Mouse (Mus musculus): ENCODE data around the gene Gm20388. TPM values are rescaled to one million over a fixed set of nuclear protein-coding genes. Genes with fewer than 3 reads are reported as not detected.
A peak's percentile ranks its signal among the peaks of the same experiment; 100 is the strongest.

Gene Gm20388
- polyA plus RNA-seq, 1 experiment, result 59.3 TPM

DNA sequence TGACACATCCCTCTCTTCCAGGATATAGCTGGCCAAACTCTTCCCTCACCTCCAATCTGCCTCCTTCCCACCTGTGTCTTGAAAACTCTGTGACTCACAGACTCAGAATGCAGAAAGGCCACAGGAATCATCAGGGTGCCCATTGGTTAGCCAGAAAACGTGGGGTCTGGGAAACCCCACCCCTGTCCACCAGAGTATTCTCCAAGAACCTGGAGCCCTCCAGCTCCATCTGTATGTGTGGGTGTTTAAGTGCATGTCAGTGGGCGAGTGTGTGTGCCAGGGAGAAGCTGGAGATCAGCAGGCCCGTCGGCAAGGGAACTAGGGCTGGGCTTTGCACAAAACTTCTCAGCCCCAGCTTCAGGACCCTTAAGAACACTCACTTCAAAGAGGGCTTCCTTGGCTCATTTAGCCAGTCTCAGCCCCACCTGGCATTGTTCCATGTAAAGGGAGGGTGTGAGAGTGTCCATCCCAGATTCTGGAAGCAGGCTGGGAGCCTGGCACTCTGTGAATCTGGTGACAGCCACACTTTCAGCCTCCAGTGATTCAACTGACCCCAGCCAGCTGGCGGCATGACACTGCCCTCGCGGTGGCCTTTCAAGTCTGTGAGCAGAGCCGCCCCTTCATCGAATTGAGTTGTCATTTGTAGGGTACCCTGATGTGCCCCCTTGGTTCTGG is 2509.4 kb downstream of the Gm20388 start:
- TF ChIP-seq CTCF (IDR thresholded peaks at IDR 0.05; ENCODE audit: borderline replicate concordance, extremely low read depth, insufficient read depth, insufficient read length) (no peak), POLR2A (IDR thresholded peaks at IDR 0.05; ENCODE audit: borderline replicate concordance, extremely low read depth, insufficient read depth, insufficient read length, poor library complexity, severe bottlenecking) (no peak)
- DNase-seq (ENCODE audit: low read depth), result peak; percentile 41

DNA sequence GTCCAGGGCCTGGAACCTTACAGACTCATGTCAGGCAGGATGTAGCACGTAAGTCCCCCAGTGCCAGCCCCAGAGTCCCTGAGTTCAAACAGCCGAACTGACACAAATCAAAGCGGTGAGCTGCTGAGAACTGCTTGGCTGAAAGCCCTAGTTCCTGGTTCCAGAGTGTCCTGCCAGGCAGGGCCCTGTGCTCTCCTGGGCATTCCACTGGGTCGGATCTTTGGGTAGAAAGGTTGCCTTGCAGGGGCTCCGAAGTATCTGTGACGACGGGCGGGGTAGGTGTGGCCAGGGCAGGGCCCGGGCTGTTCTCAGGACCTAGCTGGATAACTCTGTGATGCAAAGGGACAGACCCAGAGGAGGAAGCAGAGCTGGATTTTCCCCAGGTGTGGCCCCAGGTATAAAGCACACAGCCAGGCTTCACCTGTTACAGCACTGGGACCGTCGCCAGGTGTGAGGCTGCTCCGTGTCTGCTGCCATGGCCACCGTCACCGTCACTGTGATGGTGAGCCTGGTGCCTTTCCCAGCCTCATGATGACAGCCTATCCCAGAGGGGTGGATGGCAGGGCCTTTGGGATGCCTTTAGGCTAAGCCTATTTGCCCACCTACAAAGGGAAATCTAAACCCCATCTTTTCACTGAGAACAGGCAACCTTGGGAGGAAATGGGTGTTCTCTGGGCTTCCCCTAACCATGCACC is 2510.9 kb downstream of the Gm20388 start, which contains the start of gene Il17c:
Gene Il17c (plus strand): TSS at position 645 of the 695 bp plus-strand sequence.
- DNase-seq (ENCODE audit: low read depth), result no peak
- no peak for TF ChIP-seq POLR2A (IDR thresholded peaks at IDR 0.05; ENCODE audit: borderline replicate concordance, extremely low read depth, insufficient read depth, insufficient read length, poor library complexity, severe bottlenecking)
- no peak for TF ChIP-seq CTCF (IDR thresholded peaks at IDR 0.05; ENCODE audit: borderline replicate concordance, extremely low read depth, insufficient read depth, insufficient read length)

DNA sequence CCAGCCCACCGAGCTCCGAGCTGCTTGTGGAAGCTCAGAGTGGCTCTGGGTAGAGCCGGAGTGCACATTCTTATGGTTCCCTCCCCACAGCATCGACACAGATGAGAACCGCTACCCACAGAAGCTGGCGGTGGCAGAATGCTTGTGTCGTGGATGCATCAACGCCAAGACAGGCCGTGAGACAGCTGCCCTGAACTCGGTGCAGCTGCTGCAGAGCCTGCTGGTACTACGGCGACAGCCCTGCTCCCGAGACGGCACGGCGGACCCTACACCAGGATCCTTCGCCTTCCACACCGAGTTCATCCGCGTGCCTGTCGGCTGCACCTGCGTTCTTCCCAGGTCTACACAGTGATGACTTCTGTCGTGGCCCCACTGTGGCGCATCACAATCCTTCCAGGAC is 2512.6 kb downstream of the Gm20388 start:
- DNase-seq (ENCODE audit: low read depth), result peak; percentile 20

DNA sequence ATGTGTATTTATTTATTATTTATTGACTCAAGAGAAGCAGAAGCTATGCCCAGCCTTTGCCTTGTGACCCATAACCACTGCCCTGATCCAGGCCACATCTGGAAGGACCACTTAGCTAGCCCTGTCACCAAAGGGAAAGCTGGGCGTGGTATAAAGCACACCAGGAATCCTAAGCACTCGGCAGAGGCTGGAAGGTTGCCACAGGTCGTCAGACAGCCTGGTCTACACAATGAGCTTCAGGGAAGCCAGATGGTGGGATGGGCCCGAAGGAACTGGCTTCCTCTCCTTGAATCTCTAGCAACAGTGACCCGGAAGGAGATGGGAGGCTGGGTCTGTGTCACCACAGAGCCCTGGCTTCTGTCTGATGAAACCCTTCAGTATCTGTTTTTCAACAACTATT is 2513.0 kb downstream of the Gm20388 start:
- TF ChIP-seq POLR2A (IDR thresholded peaks at IDR 0.05; ENCODE audit: borderline replicate concordance, extremely low read depth, insufficient read depth, insufficient read length, poor library complexity, severe bottlenecking) (no peak), CTCF (IDR thresholded peaks at IDR 0.05; ENCODE audit: borderline replicate concordance, extremely low read depth, insufficient read depth, insufficient read length) (no peak)
- DNase-seq (ENCODE audit: low read depth), result peak; percentile 18

More for the DNA sequence above, 2512.6 kb downstream of the Gm20388 start:
- TF ChIP-seq CTCF (IDR thresholded peaks at IDR 0.05; ENCODE audit: borderline replicate concordance, extremely low read depth, insufficient read depth, insufficient read length), result no peak

DNA sequence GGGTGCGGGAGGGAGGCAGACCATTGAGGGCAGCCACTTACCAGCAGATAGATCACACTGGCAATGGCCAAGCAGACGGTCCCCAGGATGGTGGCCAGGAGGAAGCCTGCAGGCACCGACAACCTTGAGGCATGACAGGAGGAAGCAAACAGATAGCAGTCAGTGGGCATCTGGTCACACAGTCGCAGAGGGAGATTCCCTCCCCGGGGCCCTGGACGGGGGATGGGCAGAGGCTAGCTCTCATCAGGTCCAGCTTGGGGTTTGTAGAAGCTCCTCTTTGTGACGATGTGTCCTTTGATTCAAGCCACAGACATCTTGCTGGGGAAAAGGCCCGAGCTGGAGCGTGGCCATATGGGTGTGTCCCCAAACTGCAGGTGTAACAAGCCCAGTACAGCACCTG is 2515.5 kb downstream of the Gm20388 start:
- no peak for DNase-seq (ENCODE audit: low read depth)
- TF ChIP-seq POLR2A (IDR thresholded peaks at IDR 0.05; ENCODE audit: borderline replicate concordance, extremely low read depth, insufficient read depth, insufficient read length, poor library complexity, severe bottlenecking) (no peak), CTCF (IDR thresholded peaks at IDR 0.05; ENCODE audit: borderline replicate concordance, extremely low read depth, insufficient read depth, insufficient read length) (no peak)

DNA sequence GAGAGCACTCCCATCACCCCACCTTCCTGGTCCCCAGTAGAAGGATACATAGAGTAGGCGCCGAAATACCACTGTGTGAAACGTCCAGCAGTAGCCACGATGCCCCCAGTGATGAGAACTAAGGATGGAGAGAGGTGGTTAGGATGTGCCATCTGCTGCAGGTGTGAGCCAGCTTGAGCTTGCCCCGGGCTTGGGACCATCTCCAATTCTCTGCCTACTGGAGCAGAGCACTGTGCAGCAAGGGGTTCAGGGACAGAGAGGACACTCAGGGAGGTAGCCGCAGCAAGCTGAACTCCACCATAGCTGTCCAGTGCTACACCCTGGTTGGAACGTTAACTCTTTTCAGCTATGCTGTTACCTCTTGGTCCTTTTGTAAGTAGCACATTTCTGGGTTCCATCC is 2517.0 kb downstream of the Gm20388 start:
- TF ChIP-seq CTCF (IDR thresholded peaks at IDR 0.05; ENCODE audit: borderline replicate concordance, extremely low read depth, insufficient read depth, insufficient read length), result no peak
- no peak for TF ChIP-seq POLR2A (IDR thresholded peaks at IDR 0.05; ENCODE audit: borderline replicate concordance, extremely low read depth, insufficient read depth, insufficient read length, poor library complexity, severe bottlenecking)
- no peak for DNase-seq (ENCODE audit: low read depth)

DNA sequence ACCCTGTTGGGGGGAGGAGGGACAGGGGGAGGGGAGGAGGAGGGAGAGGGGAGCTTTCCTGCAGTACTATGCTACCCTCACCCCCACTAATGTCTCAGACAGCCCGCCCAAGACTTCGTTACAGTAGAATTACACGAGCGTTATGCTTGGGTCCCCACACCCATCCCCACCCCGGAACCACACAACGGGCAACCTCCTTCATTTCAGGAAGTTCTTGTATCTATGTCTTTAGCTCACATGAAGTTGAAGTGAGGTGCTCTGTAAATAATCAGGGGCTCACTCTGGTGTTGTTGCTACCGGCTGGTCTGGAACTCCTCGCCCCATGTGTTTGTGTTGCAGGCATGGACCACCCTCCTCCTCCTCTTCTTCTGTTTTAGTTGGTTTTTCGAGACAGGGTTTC is 2517.5 kb downstream of the Gm20388 start:
- no peak for TF ChIP-seq CTCF (IDR thresholded peaks at IDR 0.05; ENCODE audit: borderline replicate concordance, extremely low read depth, insufficient read depth, insufficient read length)
- no peak for TF ChIP-seq POLR2A (IDR thresholded peaks at IDR 0.05; ENCODE audit: borderline replicate concordance, extremely low read depth, insufficient read depth, insufficient read length, poor library complexity, severe bottlenecking)
- no peak for DNase-seq (ENCODE audit: low read depth)

DNA sequence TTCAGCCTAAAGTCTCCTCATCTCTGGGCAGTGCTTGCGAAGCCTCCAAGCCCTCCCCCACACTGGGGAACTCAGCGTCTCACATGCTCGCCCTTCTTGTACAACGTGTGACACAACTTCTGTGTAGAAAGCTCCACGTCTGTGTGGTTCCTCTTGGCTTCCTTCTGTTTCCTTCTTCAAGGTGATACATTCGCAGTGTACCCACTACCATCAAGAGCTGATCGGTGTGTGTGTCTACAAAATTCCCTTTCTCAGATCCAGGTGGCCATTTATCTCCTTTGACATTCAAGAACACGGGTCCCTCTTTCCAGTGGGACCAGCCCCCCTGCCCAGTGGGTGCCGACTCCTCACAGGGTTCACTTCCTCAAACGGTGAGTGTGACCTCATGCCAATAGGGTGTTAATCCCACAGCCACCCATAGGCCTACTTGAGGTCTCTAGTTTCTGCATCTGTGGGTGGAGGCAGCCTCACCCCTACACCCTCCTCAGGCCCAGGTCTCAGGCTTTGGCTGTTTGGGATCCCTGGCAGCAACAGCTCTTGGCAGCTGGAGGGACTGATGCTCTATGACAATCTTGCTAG is 2519.5 kb downstream of the Gm20388 start:
- no peak for TF ChIP-seq CTCF (IDR thresholded peaks at IDR 0.05; ENCODE audit: borderline replicate concordance, extremely low read depth, insufficient read depth, insufficient read length)
- no peak for TF ChIP-seq POLR2A (IDR thresholded peaks at IDR 0.05; ENCODE audit: borderline replicate concordance, extremely low read depth, insufficient read depth, insufficient read length, poor library complexity, severe bottlenecking)
- no peak for DNase-seq (ENCODE audit: low read depth)

DNA sequence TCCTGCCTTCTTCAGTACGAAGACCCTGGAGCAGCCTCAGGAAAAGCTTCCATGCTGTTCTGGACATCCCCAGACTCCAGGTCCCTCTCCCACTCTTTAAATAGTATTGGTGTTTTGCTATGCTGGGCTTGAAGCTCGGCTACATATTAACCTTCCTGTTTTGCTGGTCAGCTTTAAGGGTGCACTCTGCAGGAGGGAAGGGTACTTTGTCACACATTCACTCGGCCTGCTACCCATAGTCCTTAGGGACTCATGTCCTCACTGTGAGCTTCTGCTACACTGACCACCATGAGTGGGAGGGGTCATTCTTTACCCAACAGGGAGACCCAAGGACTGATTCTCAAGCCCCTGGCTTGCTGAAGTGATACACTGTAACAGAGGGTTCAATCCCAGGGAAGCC is 2520.0 kb downstream of the Gm20388 start:
- DNase-seq (ENCODE audit: low read depth), result no peak
- TF ChIP-seq CTCF (IDR thresholded peaks at IDR 0.05; ENCODE audit: borderline replicate concordance, extremely low read depth, insufficient read depth, insufficient read length) (no peak), POLR2A (IDR thresholded peaks at IDR 0.05; ENCODE audit: borderline replicate concordance, extremely low read depth, insufficient read depth, insufficient read length, poor library complexity, severe bottlenecking) (no peak)

DNA sequence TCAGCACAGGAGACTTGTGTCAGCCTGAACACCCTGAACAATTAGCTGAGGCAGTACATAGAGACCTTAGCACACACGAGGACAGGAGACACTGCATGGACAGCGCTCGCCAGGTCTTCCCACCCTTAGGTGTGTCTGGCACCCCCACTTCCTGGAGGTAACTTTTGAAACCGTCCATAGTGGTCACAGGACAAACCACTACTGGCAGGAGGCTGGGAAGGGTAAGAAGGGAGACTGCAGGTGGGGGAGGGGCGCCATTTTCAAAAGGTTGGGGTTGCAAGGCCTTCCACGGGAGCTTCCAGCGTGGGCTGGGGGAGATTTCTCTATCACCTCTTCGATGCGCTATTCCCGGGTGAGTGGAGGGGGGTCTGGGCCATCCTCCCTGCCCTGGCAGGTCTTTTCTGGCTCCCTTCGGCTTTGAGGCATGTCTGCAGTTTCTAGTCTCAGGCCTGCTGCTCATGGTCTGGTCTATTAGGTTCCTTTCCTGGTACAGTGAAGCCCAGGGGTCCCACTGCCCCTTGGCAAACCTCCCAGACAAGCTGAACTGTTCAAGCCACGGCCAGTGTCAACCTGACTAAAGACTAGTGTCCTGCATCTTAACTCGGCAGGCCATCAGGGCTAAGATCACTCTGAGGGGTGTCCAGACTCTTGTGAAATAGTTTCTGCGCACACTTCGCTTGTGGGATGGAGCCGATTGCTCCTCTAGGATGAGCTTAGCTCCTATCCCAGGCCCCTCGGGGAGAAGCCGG is 2521.2 kb downstream of the Gm20388 start:
- no peak for TF ChIP-seq CTCF (IDR thresholded peaks at IDR 0.05; ENCODE audit: borderline replicate concordance, extremely low read depth, insufficient read depth, insufficient read length)
- no peak for TF ChIP-seq POLR2A (IDR thresholded peaks at IDR 0.05; ENCODE audit: borderline replicate concordance, extremely low read depth, insufficient read depth, insufficient read length, poor library complexity, severe bottlenecking)
- DNase-seq (ENCODE audit: low read depth), result peak; percentile 3

Measured in brain, embryonic 14.5 days (tissue).